Mouse (Mus musculus) cortical plate, adult 2 months (tissue): Measurements from ENCODE around the gene Tor1aip2. TPM values are rescaled to one million over a fixed set of nuclear protein-coding genes. Genes with fewer than 3 reads are reported as not detected.
A peak's percentile ranks its signal among the peaks of the same experiment; 100 is the strongest.

Experiments used
- H3K27ac ChIP-seq: fragments of 200-500 bp; 2 replicates; pipeline ENCODE4 v1.5.1; 2012; ENCODE audit warnings: low read length, control low read depth, inconsistent platforms; ENCODE audit not compliant: insufficient read depth
- H3K4me1 ChIP-seq: fragments of 200-500 bp; 2 replicates; pipeline ENCODE4 v1.6.1; 2011; ENCODE audit warnings: low read length; ENCODE audit not compliant: control insufficient read depth, insufficient read depth
- H3K4me3 ChIP-seq: fragments of 200-500 bp; 2 replicates; pipeline ENCODE4 v1.5.1; 2011; ENCODE audit warnings: mild to moderate bottlenecking, low read length, control low read depth; ENCODE audit not compliant: insufficient read depth
- CTCF ChIP-seq: fragments of 200-500 bp; IDR thresholded peaks from 2 replicates; pipeline ENCODE4 v1.5.1; 2011; ENCODE audit warnings: mild to moderate bottlenecking, control low read depth, low read length; ENCODE audit not compliant: insufficient read depth; ENCODE audit errors: extremely low read depth
- POLR2A ChIP-seq: fragments of 200-500 bp; IDR thresholded peaks from 2 replicates; pipeline ENCODE4 v1.6.1; 2011; ENCODE audit warnings: mild to moderate bottlenecking, low read length, control low read depth; ENCODE audit not compliant: insufficient read depth; ENCODE audit errors: extremely low read depth
- polyA plus RNA-seq: library from polyadenylated mRNA; depleted of rRNA; stranded (reverse); fragments of >200 nt; gene quantifications from 2 replicates; pipeline ENCODE4 v1.2.3, GENCODE M21; 2012

Tor1aip2 gene
- polyA plus RNA-seq, 1 experiment: 48.4 TPM

GRCm38 (mm10) chr1:156066133-156066532, 30.9 kb downstream of the Tor1aip2 start:
- no peak overlapping the region for H3K27ac ChIP-seq
- no peak overlapping the region for H3K4me3 ChIP-seq
- no peaks in the 10 kb centered on the region for H3K4me1 ChIP-seq
- no peak for TF ChIP-seq CTCF
- no peak for TF ChIP-seq POLR2A

GRCm38 (mm10) chr1:156070106-156070505, 34.9 kb downstream of the Tor1aip2 start:
- H3K27ac ChIP-seq: no peak overlapping the region
- TF ChIP-seq CTCF (no peak), POLR2A (no peak)
- no peak overlapping the region for H3K4me3 ChIP-seq
- no peaks in the 10 kb centered on the region for H3K4me1 ChIP-seq

GRCm38 (mm10) chr1:156073169-156073821, 38.1 kb downstream of the Tor1aip2 start:
- Histone ChIP-seq H3K4me3 (no peak overlapping the region), H3K4me1 (no peaks in the 10 kb centered on the region), H3K27ac (no peak overlapping the region)
- TF ChIP-seq POLR2A: no peak
- no peak for TF ChIP-seq CTCF

GRCm38 (mm10) chr1:156074575-156074974, 39.4 kb downstream of the Tor1aip2 start:
- Histone ChIP-seq H3K4me3 (no peak overlapping the region), H3K4me1 (no peaks in the 10 kb centered on the region), H3K27ac (no peak overlapping the region)
- TF ChIP-seq CTCF (no peak), POLR2A (no peak)

- H3K4me3 ChIP-seq: no peak overlapping the region
- H3K4me1 ChIP-seq: no peaks in the 10 kb centered on the region
- H3K27ac ChIP-seq: no peak overlapping the region
- TF ChIP-seq CTCF: no peak
Measured at GRCm38 (mm10) chr1:156076474-156076873, 41.3 kb downstream of the Tor1aip2 start.

- Histone ChIP-seq H3K4me3 (no peak overlapping the region), H3K27ac (no peak overlapping the region), H3K4me1 (no peaks in the 10 kb centered on the region)
- no peak for TF ChIP-seq POLR2A
- no peak for TF ChIP-seq CTCF
Measured at GRCm38 (mm10) chr1:156077655-156078054, 42.5 kb downstream of the Tor1aip2 start.

- Histone ChIP-seq H3K4me3 (no peak overlapping the region), H3K4me1 (no peaks in the 10 kb centered on the region), H3K27ac (no peak overlapping the region)
- TF ChIP-seq CTCF (no peak), POLR2A (no peak)
Measured at GRCm38 (mm10) chr1:156084603-156085002, 49.4 kb downstream of the Tor1aip2 start.

- H3K4me3 ChIP-seq: no peak overlapping the region
- no peaks in the 10 kb centered on the region for H3K4me1 ChIP-seq
- TF ChIP-seq POLR2A (no peak), CTCF (peak; percentile 67)
- H3K27ac ChIP-seq: no peak overlapping the region
Measured at GRCm38 (mm10) chr1:156085770-156086169, 50.6 kb downstream of the Tor1aip2 start.

- TF ChIP-seq CTCF: no peak
- TF ChIP-seq POLR2A: no peak
- no peak overlapping the region for H3K27ac ChIP-seq
Measured at GRCm38 (mm10) chr1:156087586-156087985, 52.4 kb downstream of the Tor1aip2 start.

GRCm38 (mm10) chr1:156089561-156089960, 54.4 kb downstream of the Tor1aip2 start:
- H3K4me1 ChIP-seq: no peaks in the 10 kb centered on the region
- H3K27ac ChIP-seq: no peak overlapping the region
- TF ChIP-seq POLR2A: no peak
- no peak for TF ChIP-seq CTCF
- H3K4me3 ChIP-seq: no peak overlapping the region

More at GRCm38 (mm10) chr1:156087586-156087985, 52.4 kb downstream of the Tor1aip2 start:
- Histone ChIP-seq H3K4me3 (no peak overlapping the region), H3K4me1 (no peaks in the 10 kb centered on the region)
